Mouse (Mus musculus): ENCODE results near the gene Rbfox3.

Rbfox3 gene

GRCm38 (mm10) chr11:118493458-118493857, 417.9 kb downstream of the Rbfox3 start:
- DNase-seq: no peak

- no peak for DNase-seq
These were observed 420.2 kb downstream of the Rbfox3 start for GRCm38 (mm10) chr11:118491230-118491629.

GRCm38 (mm10) chr11:118490566-118491218, 420.7 kb downstream of the Rbfox3 start:
- DNase-seq: peak; percentile 91

GRCm38 (mm10) chr11:118488907-118489270, 422.5 kb downstream of the Rbfox3 start:
- no peak for DNase-seq

- peak; percentile 53 to 62 for DNase-seq
These were observed 423.0 kb downstream of the Rbfox3 start for GRCm38 (mm10) chr11:118488191-118488906.

GRCm38 (mm10) chr11:118486881-118487772, 424.3 kb downstream of the Rbfox3 start:
- peak in 1 of 2 experiments; percentile 35 for DNase-seq

GRCm38 (mm10) chr11:118486281-118486680, 425.1 kb downstream of the Rbfox3 start:
- no peak for DNase-seq

GRCm38 (mm10) chr11:118485780-118486179, 425.6 kb downstream of the Rbfox3 start:
- DNase-seq: no peak

GRCm38 (mm10) chr11:118485338-118485737, 426.1 kb downstream of the Rbfox3 start:
- DNase-seq: no peak

- no peak for DNase-seq
These were observed 427.2 kb downstream of the Rbfox3 start for GRCm38 (mm10) chr11:118484169-118484568.

- DNase-seq: no peak
These were observed 429.6 kb downstream of the Rbfox3 start for GRCm38 (mm10) chr11:118481751-118482150.

GRCm38 (mm10) chr11:118481231-118481630, 430.2 kb downstream of the Rbfox3 start:
- no peak for DNase-seq

GRCm38 (mm10) chr11:118479776-118480175, 431.6 kb downstream of the Rbfox3 start:
- DNase-seq: peak; percentile 49 to 66

- peak; percentile 96 to 98 for DNase-seq
These were observed 434.7 kb downstream of the Rbfox3 start, which contains the start of gene Engase for GRCm38 (mm10) chr11:118476396-118477373. Gene Engase (plus strand): TSS chr11:118476829.

GRCm38 (mm10) chr11:118475496-118476083, 435.8 kb downstream of the Rbfox3 start:
- no peak for DNase-seq

- DNase-seq: no peak
These were observed 437.4 kb downstream of the Rbfox3 start for GRCm38 (mm10) chr11:118473842-118474500.

GRCm38 (mm10) chr11:118473161-118473560, 438.2 kb downstream of the Rbfox3 start:
- DNase-seq: no peak

GRCm38 (mm10) chr11:118471676-118472075, 439.7 kb downstream of the Rbfox3 start:
- DNase-seq: peak; percentile 30 to 51

- peak; percentile 66 to 75 for DNase-seq
These were observed 441.0 kb downstream of the Rbfox3 start for GRCm38 (mm10) chr11:118470234-118470966.

GRCm38 (mm10) chr11:118469509-118470160, 441.8 kb downstream of the Rbfox3 start:
- DNase-seq: no peak

Data from kidney, postnatal 4 days (tissue).